Mouse (Mus musculus): ENCODE results near the gene Supt7l.

Supt7l gene

DNA sequence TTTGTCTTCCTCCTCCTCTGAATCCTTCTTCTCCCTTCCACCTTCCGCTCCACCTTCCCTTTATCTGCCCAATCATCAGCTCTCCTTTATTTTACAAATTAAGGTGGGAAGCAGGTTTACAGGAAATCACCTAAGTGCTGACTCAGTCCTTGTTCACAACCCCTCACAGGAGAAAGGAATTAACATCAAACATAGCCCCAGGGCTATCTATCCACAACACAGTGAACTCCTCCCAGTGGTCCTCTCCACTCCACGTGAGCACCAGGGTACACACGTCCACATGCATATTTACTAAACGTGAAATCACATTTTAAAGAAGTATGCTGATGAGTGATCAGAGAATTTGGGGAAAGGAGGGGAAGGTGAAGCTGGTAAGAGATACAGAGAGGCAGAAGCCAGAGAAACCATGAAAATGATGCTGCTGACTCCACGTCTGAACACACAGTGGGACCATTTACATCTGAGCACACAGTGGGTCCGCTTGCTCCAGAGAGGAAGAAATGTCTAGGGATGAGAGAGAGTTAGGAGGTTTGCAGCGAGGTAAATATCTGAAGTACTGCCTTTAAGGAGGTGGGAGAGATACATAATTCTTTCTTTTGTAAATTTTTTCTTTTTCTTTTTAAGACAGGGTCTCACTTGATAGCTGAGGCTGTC is 38.4 kb downstream of the Supt7l start:
- DNase-seq, result no peak

- DNase-seq, result no peak
These were observed 39.7 kb downstream of the Supt7l start for GRCm38 (mm10) chr5:31487889-31488288.

GRCm38 (mm10) chr5:31485440-31485839 is 42.2 kb downstream of the Supt7l start, which contains the start of gene 4930548H24Rik:
Gene 4930548H24Rik, plus strand, starts transcription at chr5:31485740.
- DNase-seq, result no peak

GRCm38 (mm10) chr5:31480536-31480935 is 47.1 kb downstream of the Supt7l start:
- DNase-seq, result peak; percentile 6

DNA sequence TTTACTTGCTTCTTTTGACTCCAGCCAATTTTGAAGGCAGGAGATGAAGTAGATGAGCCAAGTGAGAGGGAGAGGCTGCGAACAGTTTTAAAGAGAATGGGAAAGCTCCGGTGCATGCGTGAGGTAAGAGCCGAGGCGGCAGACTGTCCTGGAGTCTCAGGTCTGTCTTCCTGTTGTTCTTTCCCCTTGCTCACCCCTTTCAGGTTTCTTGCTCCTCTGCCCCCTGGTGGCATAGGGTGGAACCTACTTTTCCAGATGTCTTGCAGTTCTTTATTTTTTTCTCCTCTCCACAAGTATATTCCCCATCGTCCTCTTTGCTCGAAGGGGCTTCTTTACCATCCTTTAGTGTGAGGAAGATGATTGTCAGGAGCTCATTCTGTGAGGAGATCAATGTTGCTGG is 57.3 kb downstream of the Supt7l start:
- DNase-seq, result peak; percentile 91

GRCm38 (mm10) chr5:31469711-31470110 is 57.9 kb downstream of the Supt7l start:
- DNase-seq, result peak; percentile 95

- peak; percentile 96 for DNase-seq
These were observed 59.8 kb downstream of the Supt7l start for GRCm38 (mm10) chr5:31467798-31468197.

Data from heart, adult 11 months (tissue).